Mouse (Mus musculus) liver, embryonic 14.5 days (tissue): Measurements from ENCODE around the gene Spag8.

Source experiments
- CTCF ChIP-seq: IDR thresholded peaks from 2 replicates; pipeline ENCODE4 v1.5.1; 2016; ENCODE audit warnings: antibody characterized with exemption, low read depth, control low read depth
- EP300 ChIP-seq: IDR thresholded peaks from 2 replicates; pipeline ENCODE4 v1.6.1; 2016; ENCODE audit warnings: antibody characterized with exemption, low read depth

DNA sequence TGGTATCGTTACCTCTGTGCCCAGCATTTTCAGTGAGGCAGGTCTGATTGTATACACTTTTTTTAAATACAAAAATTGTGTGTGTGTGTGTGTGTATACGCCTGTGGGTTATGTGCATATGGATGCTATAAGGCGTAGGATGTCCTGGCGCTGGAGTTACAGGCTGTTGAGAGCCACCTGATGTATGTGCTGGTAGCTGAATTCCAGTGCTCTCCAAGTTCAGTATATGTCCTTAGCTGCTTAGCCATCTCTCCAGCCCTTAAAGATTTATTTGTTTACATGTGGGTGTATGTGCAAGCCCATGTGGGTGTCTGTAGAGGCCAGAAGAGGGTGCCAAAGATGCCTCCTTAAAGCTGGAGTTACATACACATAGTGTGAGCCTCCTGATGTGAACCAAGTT is 3.8 kb upstream of the Spag8 start:
- TF ChIP-seq CTCF (peak; percentile 15), EP300 (no peak)
